Mouse (Mus musculus) activated CD4-positive, CD25-positive, alpha-beta regulatory T cell, adult 4 months (primary cell): ENCODE results near the gene Patl2. TPM values are rescaled to one million over a fixed set of nuclear protein-coding genes. Genes with fewer than 3 reads are reported as not detected.
A peak's percentile ranks its signal among the peaks of the same experiment; 100 is the strongest.

Experiments used
- ATAC-seq: one replicate; pipeline ENCODE4 v1.8.0; 2017
- polyA plus RNA-seq, 2 experiments: library from polyadenylated mRNA; unstranded; fragments of 100-300 nt; shearing (Covaris generic); gene quantifications; one replicate each; pipeline ENCODE4 v1.2.1; 2017

The Patl2 gene
- polyA plus RNA-seq, 2 experiments from 2014 or later = 0.38 to 0.90 TPM

GRCm38 (mm10) chr2:122171292-122171691 lies 14.7 kb downstream of the Patl2 start:
- no peak for ATAC-seq

GRCm38 (mm10) chr2:122164293-122164692 lies 21.7 kb downstream of the Patl2 start:
- ATAC-seq = peak; percentile 88

GRCm38 (mm10) chr2:122163430-122164195 lies 22.4 kb downstream of the Patl2 start:
- peak; percentile 30 for ATAC-seq

GRCm38 (mm10) chr2:122162529-122162928 lies 23.5 kb downstream of the Patl2 start:
- ATAC-seq = no peak

GRCm38 (mm10) chr2:122161542-122161941 lies 24.4 kb downstream of the Patl2 start:
- peak; percentile 16 for ATAC-seq

GRCm38 (mm10) chr2:122160680-122161079 lies 25.3 kb downstream of the Patl2 start, which contains the start of gene Trim69:
TSS of gene Trim69 (plus strand) at chr2:122160700.
- ATAC-seq = peak; percentile 43

- no peak for ATAC-seq
Measured at GRCm38 (mm10) chr2:122159667-122160066, 26.3 kb downstream of the Patl2 start.

DNA sequence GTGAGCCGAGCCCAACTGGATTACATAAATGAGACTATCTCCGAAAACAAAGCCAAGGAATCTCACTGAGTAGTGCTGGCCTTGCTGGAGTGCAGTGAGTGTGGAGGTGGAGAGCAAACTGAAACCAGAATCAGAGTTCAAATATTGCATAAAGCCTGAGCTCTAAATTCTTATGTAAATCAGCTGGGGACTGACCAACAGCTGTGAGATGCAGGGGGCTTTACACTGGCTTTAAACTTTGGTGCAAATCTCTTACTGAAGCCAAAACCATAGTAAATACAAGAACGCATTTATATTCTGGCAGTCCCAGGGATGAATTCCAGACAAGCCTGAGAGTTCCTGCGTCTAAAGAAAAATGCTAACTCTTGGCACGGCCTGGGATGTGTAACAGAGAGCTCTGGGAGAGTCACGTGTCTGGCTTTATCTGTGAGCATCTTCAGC lies 27.6 kb downstream of the Patl2 start:
- no peak for ATAC-seq

GRCm38 (mm10) chr2:122157561-122157960 lies 28.4 kb downstream of the Patl2 start:
- ATAC-seq = no peak

GRCm38 (mm10) chr2:122156051-122156700 lies 29.8 kb downstream of the Patl2 start:
- peak; percentile 4 for ATAC-seq

DNA sequence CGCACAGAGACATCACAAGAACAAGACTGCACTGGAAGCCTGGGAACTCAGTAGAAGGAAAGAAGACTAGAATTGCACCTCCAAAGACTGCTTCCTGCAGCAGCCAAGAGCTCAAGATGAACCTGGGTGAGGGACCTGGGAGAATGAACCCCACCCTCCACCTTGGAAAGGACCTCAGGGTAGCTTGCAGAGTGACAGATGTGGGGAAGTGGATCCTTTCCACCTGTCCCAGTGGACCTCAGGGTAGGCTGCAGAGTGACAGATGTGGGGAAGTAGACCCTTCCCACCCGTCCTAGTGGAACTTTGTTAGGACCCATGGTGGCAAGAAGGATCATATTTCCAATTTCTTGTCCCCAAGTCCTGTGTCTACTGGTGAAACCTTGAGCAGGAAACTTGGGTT lies 30.7 kb downstream of the Patl2 start:
- ATAC-seq = no peak

- ATAC-seq = no peak
Measured at GRCm38 (mm10) chr2:122154479-122154878, 31.5 kb downstream of the Patl2 start.

DNA sequence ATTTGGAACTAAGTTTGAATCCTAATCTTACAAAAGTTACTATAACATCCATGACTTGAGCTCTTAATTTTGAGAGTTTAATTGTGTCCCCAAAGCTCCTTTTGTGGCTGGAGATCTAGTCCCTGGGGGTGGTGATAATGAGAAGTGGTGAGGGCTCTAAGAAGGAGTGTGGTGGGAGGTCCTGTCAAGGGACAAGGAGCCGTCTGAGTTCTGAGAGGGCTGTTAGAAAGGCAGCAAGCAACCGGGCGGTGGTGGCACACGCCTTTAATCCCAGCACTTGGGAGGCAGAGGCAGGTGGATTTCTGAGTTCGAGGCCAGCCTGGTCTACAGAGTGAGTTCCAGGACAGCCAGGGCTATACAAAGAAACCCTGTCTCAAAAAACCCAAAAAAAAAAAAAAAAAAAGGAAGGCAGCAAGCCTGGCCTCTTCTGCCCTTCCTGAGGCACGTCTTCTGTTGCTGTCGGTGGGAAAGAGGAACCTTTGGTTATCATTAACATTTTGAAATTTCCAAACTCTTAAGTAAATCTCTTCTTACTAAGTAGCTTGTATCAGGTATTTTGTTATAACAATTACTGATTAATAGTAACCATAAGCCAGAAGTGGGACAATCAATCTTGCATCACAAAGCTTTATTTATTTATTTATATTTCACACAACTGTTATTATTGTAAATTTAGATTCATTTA lies 32.2 kb downstream of the Patl2 start:
- no peak for ATAC-seq

- no peak for ATAC-seq
Measured at GRCm38 (mm10) chr2:122152850-122153249, 33.1 kb downstream of the Patl2 start.

GRCm38 (mm10) chr2:122151221-122151620 lies 34.8 kb downstream of the Patl2 start:
- no peak for ATAC-seq

DNA sequence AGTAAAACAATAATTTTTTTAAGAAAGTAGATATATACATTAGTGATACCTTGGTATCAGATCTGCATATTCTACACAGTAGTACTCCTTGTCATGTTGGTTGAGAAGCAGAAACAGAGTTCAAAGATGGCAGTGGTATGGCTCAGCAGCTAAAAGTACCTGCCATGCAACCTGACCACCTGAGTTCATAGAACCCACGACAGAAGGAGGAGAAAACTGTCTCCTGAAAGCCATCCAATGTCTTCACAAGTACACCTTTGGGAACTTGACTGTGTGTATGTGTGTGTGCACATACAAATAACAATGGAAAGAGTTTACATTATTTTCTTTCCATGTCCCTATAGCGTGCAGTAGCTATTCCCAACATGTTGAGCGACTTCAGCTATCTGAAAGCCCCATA lies 36.3 kb downstream of the Patl2 start:
- no peak for ATAC-seq

- ATAC-seq = no peak
Measured at GRCm38 (mm10) chr2:122149316-122149715, 36.7 kb downstream of the Patl2 start.

GRCm38 (mm10) chr2:122148242-122148917 lies 37.6 kb downstream of the Patl2 start:
- peak; percentile 48 for ATAC-seq

GRCm38 (mm10) chr2:122147508-122148241 lies 38.3 kb downstream of the Patl2 start, which contains the start of gene B2m:
TSS of gene B2m (plus strand) at chr2:122147686.
- ATAC-seq = peak; percentile 82

GRCm38 (mm10) chr2:122146687-122147086 lies 39.3 kb downstream of the Patl2 start:
- no peak for ATAC-seq

- peak; percentile 14 for ATAC-seq
Measured at GRCm38 (mm10) chr2:122145756-122146155, 40.2 kb downstream of the Patl2 start.

DNA sequence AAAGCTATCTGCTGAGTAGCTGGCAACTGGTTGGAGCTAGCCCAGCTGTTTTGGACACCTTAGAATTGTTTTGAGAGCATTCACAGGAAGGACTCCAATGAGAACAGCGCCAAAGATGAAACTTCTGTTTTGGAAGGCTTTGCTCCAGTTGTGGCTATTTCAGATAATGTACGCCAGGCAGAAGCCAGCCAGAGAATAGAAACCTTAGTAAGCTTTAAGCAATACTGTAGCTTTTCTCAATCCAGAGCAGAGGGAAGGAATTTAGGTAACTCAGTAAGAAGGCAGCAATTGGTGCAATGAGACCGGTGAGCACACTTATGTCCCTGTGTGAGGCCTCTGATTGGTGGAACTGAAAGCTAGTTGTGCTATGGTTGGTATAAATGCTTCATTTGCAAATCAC lies 42.9 kb downstream of the Patl2 start:
- ATAC-seq = no peak
